Mouse (Mus musculus): ENCODE data around the gene Bri3. TPM values are rescaled to one million over a fixed set of nuclear protein-coding genes. Genes with fewer than 3 reads are reported as not detected.

The Bri3 gene
- total and polyA plus RNA-seq, 3 experiments, result 21.6 to 40.5 TPM; not detected in 1

GRCm38 (mm10) chr5:144303071-144303470, 58.8 kb downstream of the Bri3 start:
- Histone ChIP-seq H3K4me3 (ENCODE audit: control insufficient read depth in 1 of 2, insufficient read depth in 1 of 2, low read depth in 2 of 2, low read length in 2 of 2) (no peak overlapping the region), H3K9me3 (replicated peaks; ENCODE audit: insufficient read depth, low read length) (no peaks in the 10 kb centered on the region), H3K27ac (ENCODE audit: control insufficient read depth, low read depth, low read length) (no peak overlapping the region), H3K36me3 (ENCODE audit: control insufficient read depth in 1 of 2, insufficient read depth in 2 of 2, low read length in 2 of 2) (no peaks in the 10 kb centered on the region), H3K27me3 (ENCODE audit: control insufficient read depth in 1 of 2, insufficient read depth in 2 of 2, low read length in 2 of 2) (no peaks in the 10 kb centered on the region; a peak in 2 of 4 replicates), H3K79me2 (ENCODE audit: control insufficient read depth, insufficient read depth, low read length, poor library complexity) (no peaks in the 10 kb centered on the region), H3K4me1 (ENCODE audit: control insufficient read depth in 1 of 2, insufficient read depth in 2 of 2, low read length in 2 of 2) (no peaks in the 10 kb centered on the region), H3K9ac (ENCODE audit: control insufficient read depth, low read depth, low read length, poor library complexity, severe bottlenecking) (no peak overlapping the region)
- DNase-seq (ENCODE audit: low read depth, low spot score), result no peak
- TF ChIP-seq E2F4 (IDR thresholded peaks at IDR 0.05; ENCODE audit: borderline replicate concordance, low read depth, low read length) (no peak), EP300 (IDR thresholded peaks at IDR 0.05; ENCODE audit: low read depth in 1 of 2, low read length in 2 of 2) (no peak), ZKSCAN1 (IDR thresholded peaks at IDR 0.05; ENCODE audit: low read depth, low read length) (no peak), HCFC1 (IDR thresholded peaks at IDR 0.05; ENCODE audit: low read depth, low read length) (no peak), MEF2A (IDR thresholded peaks at IDR 0.05; ENCODE audit: extremely low read depth, insufficient replicate concordance, low read depth, low read length, poor library complexity, severe bottlenecking) (no peak), ZC3H11A (IDR thresholded peaks at IDR 0.05; ENCODE audit: low read depth, low read length) (no peak), RCOR1 (IDR thresholded peaks at IDR 0.05; ENCODE audit: low read depth, low read length) (no peak), CHD1 (IDR thresholded peaks at IDR 0.05; ENCODE audit: low read depth, low read length) (no peak), SIN3A (IDR thresholded peaks at IDR 0.05; ENCODE audit: low read length) (no peak), NELFE (IDR thresholded peaks at IDR 0.05; ENCODE audit: low read depth, low read length) (no peak), TCF12 (IDR thresholded peaks at IDR 0.05; ENCODE audit: low read depth, low read length) (no peak), TAL1 (IDR thresholded peaks at IDR 0.05; ENCODE audit: low read length) (no peak)

GRCm38 (mm10) chr5:144308929-144309328, 64.7 kb downstream of the Bri3 start:
- DNase-seq (ENCODE audit: low read depth, low spot score), result no peak
- Histone ChIP-seq H3K27me3 (ENCODE audit: control insufficient read depth in 1 of 2, insufficient read depth in 2 of 2, low read length in 2 of 2) (no peaks in the 10 kb centered on the region; a peak in 1 of 4 replicates), H3K4me3 (ENCODE audit: control insufficient read depth in 1 of 2, insufficient read depth in 1 of 2, low read depth in 2 of 2, low read length in 2 of 2) (no peak overlapping the region), H3K4me1 (ENCODE audit: control insufficient read depth in 1 of 2, insufficient read depth in 2 of 2, low read length in 2 of 2) (no peaks in the 10 kb centered on the region), H3K36me3 (ENCODE audit: control insufficient read depth in 1 of 2, insufficient read depth in 2 of 2, low read length in 2 of 2) (no peaks in the 10 kb centered on the region), H3K27ac (ENCODE audit: control insufficient read depth, low read depth, low read length) (no peak overlapping the region), H3K9me3 (replicated peaks; ENCODE audit: insufficient read depth, low read length) (no peaks in the 10 kb centered on the region), H3K9ac (ENCODE audit: control insufficient read depth, low read depth, low read length, poor library complexity, severe bottlenecking) (no peak overlapping the region), H3K79me2 (ENCODE audit: control insufficient read depth, insufficient read depth, low read length, poor library complexity) (no peaks in the 10 kb centered on the region)
- TF ChIP-seq RAD21 (IDR thresholded peaks at IDR 0.05; ENCODE audit: low read depth, low read length) (no peak), SIN3A (IDR thresholded peaks at IDR 0.05; ENCODE audit: low read length) (no peak), CHD2 (IDR thresholded peaks at IDR 0.05; ENCODE audit: low read length) (no peak), ZKSCAN1 (IDR thresholded peaks at IDR 0.05; ENCODE audit: low read depth, low read length) (no peak), HCFC1 (IDR thresholded peaks at IDR 0.05; ENCODE audit: low read depth, low read length) (no peak), ELF1 (IDR thresholded peaks at IDR 0.05; ENCODE audit: low read depth, low read length) (no peak), CHD1 (IDR thresholded peaks at IDR 0.05; ENCODE audit: low read depth, low read length) (no peak), POLR2AphosphoS2 (IDR thresholded peaks at IDR 0.05; ENCODE audit: low read length) (no peak), MYB (IDR thresholded peaks at IDR 0.05; ENCODE audit: low read depth, low read length) (no peak), ETS1 (IDR thresholded peaks at IDR 0.05; ENCODE audit: low read depth, low read length) (no peak), NRF1 (IDR thresholded peaks at IDR 0.05; ENCODE audit: insufficient read depth, low read depth, low read length, poor library complexity, severe bottlenecking) (no peak), E2F4 (IDR thresholded peaks at IDR 0.05; ENCODE audit: borderline replicate concordance, low read depth, low read length) (no peak), ZMIZ1 (IDR thresholded peaks at IDR 0.05; ENCODE audit: low read depth, low read length) (no peak), GABPA (IDR thresholded peaks at IDR 0.05; ENCODE audit: low read depth, low read length) (no peak), ZNF384 (IDR thresholded peaks at IDR 0.05; ENCODE audit: low read depth, low read length) (no peak), UBTF (IDR thresholded peaks at IDR 0.05; ENCODE audit: borderline replicate concordance, insufficient read depth, low read depth, low read length) (no peak), POLR2AphosphoS5 (IDR thresholded peaks at IDR 0.05; ENCODE audit: borderline replicate concordance, low read depth, low read length) (no peak)
